Mouse (Mus musculus) naive thymus-derived CD4-positive, alpha-beta T cell, adult 5 months (primary cell): Measurements from ENCODE around the gene Gprc5b. TPM values are rescaled to one million over a fixed set of nuclear protein-coding genes. Genes with fewer than 3 reads are reported as not detected.

Source experiments
- polyA plus RNA-seq: library from polyadenylated mRNA; unstranded; fragments of 100-300 nt; shearing (Covaris generic); gene quantifications from one replicate; pipeline ENCODE4 v1.2.1, GENCODE M21; 2017

The Gprc5b gene
- 0.56 TPM for polyA plus RNA-seq

GRCm38 (mm10) chr7:118995007-118995406, at the start of gene Gprc5b:
Gene Gprc5b (minus strand): TSS chr7:118995211.

Other genes with a start within 250 kb of the Gprc5b start
- 0.26 TPM for gene Iqck, start 139.5 kb downstream of the Gprc5b start, polyA plus RNA-seq
- 30.5 TPM for gene Knop1, start 139.0 kb downstream of the Gprc5b start, polyA plus RNA-seq
- not detected for gene Gpr139, start 189.4 kb upstream of the Gprc5b start, polyA plus RNA-seq